Mouse (Mus musculus) T-helper 1 cell (primary cell): ENCODE results near the gene Edf1.

Experiments used
- in situ Hi-C: fragments of 300-600 bp; cut with MboI, MseI; formaldehyde crosslinking; loops from one replicate; pipeline ENCODE4 v1.15.1; 2025; ENCODE audit warnings: high pct_unique_total_duplicates

The Edf1 gene

DNA sequence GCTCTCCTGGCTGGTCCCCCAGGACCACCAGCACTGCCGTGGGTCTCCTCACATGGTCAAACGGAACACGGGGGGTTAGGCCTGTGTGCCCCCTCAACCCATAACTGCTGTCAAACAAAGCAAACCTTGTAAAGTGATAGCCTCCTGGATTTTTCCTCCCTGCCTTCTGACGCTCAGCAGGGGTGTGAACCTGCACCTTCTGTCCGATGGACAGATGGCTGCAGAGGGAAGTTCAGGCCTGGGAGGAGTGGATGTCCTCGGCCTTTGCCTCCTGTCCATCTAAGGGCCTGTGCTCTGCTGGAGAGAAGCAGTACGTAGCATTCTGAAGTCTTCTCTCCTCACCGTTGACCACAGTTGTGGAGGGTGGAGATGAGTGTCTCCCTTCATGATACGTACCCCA, 4.3 kb downstream of the Edf1 start:
- in situ Hi-C loops: no loop called here

DNA sequence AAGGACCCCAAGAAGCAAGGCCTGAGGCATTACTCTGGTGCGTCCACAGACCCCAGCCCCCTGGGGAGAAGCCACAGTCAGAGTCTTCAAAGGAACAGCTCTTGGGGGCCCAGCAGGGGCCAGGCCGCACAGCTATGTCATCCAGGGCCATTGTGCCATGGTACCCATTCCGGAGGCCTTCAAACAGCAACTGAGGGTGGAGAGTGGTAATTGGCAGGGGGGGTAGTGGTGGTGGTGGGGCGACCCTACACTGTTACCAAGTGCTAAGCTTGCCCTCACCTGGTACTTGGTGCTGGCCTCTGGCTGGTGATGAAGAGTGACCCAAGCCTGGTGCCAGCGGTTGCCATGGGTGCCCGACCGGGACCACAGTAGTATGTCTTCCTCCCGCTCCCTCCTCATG, 8.1 kb downstream of the Edf1 start:
- in situ Hi-C loops: no loop called here

DNA sequence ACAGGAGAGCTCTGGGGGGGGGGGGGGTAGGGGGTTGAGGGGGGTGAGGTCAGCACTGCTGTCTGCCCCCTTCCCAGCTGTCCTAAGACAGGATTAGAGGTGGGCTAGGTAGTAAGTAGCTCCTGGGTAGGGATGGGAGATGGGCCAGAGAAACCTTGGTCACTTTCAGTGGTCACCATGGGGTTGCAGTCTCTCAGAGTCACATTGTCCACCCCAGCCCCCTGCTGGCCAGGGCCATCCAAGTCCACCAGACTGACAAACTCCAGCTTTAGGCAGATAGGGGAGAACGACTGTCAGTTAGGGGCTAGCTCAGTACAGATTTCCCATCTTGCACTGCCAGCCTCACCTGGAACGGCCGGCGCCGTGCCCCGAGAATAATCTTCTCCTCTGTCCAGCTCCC, 8.9 kb downstream of the Edf1 start:
- in situ Hi-C loops: no loop called here

DNA sequence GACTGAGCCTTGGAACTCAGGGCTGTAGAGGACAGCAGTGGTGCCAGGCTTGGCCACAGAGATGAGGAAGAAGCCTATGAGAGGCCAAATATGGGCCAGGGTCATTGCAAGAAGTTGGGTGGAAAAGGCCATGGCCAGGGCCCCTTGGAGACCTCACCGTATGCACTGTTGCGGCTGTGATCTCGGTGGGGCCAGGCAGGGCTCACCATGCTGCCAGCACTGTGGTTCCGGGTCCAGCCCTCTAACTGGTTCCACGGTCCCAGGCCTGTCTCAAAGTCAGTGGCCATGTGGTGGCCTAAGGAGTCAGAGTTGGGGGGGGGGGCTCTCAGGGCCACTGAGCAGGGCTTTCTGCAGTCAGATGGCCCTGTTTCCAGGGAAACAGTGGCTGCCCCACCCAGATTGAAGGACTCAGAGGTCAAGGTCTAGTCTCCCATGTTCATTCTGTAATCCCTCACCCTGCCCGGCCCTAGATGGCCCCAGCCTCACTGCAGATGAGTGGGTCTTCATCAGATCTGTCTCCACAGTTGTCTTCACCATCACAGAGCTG, 10.9 kb downstream of the Edf1 start:
- in situ Hi-C loops: no loop called here

DNA sequence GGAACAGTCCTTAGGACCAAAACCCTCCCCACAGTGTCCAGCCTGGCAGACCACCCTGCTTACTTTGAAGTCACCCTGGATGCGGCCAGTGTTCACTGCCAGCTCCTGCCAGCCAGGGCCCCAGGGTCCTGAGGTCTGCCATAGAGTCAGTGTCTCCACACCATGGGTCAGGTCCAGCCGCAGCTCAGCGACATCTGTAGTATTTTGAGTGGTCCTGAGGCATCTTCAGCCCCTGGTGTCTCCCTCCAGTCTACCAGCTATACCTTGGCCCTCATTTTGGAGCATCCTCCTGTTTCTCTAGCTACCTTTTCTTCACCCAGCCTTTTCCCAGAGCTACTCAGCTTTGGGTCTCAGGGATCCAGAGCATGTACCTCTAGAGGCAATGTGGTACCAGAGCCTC, 11.7 kb downstream of the Edf1 start:
- in situ Hi-C loops: no loop called here

DNA sequence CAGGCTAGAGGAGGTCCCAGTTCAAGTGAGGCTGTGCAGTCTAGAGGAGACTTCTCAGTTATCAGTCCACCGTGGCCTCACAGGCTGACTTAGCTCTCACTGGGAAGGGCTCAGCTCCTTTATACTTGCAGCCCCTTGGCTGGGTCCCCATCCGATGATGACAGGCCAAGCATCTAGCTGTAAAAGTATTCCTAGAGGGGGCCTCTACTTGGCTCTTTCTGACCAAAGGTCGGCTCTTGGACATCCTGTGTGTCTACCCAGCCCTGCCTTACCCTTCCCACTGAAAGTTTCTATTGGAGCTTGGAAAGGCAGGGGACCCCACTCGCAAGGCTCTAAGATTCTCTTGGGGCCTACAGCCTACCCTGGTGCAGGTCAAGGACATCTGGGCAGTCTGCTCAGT, 13.6 kb downstream of the Edf1 start:
- in situ Hi-C loops: no loop called here

DNA sequence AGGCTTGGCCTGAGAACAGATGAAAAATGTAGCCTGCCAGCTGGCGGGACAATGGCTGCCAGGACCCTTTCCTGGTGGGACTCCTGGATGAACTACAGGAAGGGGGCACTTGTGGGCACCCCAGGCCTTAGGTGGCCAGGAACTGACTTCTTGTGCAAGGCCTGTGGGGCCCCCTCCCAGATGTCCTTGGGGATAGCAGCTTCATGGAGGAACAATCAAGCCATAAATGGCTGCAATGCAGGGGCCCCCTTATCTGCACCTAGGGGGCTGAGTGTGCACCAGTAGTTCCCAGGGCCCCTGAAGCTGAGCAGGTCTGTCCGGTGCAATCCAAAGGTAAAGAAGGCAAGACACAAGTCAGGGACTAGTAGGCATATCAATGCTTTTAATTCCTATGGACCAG, 15.4 kb downstream of the Edf1 start:
- in situ Hi-C loops: no loop called here

DNA sequence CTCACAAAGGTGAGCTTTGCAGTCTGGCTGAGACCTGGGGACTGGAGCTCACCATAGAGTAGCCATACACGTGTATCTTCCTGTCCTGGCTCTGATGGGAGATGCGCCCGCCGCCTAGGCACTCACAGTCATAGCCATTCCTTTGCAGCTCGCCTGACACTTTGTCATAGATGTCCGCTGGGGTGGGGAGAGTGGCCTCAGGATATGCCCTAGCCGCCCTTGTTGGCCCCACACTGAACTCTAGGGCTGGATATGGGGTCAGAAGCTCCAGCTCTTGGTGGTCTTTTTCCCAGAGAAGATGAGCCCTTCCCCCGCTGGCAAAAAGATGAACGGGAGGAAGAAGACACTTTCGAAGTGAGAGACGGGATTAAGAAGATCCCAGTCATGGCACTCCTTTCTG, 16.5 kb downstream of the Edf1 start:
- in situ Hi-C loops: no loop called here

DNA sequence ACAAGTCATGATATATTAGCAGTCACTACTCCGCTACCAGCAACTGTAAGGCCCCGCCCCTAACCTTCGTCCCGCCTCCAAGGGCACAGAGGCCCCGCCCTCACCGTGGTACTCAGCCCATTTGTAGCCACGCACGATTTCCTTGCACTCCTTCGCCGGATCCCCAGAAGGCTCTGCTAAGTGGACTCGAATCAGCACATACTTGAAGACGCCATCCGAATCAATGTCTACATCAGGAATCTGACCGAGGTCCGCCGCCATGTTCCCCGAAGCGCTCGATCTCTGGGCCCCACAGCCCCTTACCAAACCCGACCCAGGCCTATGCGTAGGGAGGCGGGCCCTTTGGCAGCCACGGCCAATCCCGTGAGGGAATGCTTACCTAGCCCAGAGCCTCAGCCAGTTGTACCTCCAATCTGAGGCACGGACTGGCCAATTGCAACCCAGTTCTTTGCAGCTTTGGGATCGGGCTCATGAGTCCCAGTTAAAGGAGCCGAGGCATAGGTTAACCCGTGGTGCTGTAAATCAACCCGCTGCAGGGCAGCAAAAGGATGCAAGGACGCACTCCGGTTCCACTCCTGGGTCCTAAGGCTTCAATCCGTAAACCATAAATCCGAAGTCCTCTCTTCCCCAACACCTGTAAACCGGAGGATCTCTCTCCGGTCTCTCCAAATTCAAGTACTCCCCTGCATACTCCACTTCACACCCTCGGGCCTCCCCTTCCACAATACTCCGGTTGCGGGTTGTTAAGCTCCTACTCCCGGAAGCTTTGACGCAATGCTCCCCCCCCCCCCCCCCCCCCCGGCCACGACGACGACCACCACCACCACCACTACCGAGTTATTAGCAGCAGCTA, 17.2 kb downstream of the Edf1 start, which contains the start of the genes Mamdc4 and Phpt1:
TSS of gene Mamdc4 (minus strand) at position 267 of the 853 bp plus-strand sequence.
TSS of gene Phpt1 (minus strand) at position 646 of the 853 bp plus-strand sequence.
- in situ Hi-C loops: no loop called here

DNA sequence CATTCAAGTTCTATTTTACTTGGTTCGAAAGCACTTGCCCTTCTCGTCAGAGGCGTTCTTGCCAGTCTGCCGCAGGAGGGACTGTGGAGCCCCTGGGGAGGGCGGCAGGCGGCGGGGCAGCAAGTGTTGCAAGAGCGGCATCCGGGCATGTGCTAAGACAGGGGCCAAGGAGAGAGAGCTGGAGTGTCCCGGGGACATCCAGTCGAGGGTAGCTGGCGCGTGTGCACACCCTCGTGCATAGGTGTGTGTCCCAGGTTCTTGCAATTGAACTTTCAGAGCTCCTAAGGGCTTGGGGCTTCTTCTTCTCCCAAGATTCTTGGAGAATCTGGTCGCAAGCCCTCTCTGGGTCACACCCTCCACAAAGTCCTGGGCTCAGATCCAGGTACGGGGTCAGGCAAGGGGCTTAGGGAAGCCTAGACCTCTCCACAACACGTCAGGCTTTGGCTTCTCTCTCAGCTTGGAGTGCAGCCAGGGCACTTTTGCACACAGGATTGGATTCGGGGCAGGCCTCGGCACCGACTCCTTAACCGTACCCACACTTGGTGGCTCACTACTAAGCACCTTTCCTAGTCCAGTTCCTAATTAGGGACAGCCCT, 17.9 kb downstream of the Edf1 start:
- in situ Hi-C loops: no loop called here

DNA sequence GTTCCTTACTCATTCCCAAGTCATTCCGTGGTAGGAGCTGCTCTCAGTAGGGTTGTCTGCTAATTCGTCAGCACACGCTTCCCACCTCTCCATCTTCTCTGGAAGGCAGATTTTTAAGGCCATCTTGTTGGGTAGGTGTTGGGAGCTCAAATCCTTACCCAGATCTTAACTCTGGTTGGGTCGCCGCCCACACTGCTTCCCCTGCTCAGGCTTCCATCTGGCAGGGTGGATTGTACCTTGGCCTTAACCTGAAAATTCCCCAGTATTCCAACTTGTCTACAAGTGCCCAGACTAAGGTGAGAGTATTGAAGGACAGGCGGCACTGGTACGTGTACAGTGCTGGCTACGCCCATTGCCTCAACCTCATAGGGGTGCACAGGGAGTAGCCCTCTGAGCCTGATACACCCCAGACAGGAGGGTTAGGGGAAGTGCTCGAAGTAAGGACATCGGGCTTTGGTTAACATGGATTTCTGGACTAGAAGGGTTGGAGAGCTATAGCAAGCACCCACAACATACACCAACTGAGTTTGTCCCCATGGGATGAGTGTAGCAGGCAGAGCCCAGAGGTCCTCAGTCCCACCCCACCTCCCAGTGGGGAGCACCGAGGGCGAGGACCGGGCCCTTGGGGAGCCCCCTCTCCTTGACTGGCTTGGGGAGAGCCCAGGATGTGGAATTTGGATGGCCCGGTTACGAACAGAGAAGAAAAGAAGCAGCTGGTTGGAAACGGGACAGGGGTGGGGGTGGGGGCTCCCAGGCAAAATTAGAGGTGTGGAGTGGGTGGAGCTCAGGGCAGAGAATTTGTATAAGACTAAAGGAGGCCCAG, 18.6 kb downstream of the Edf1 start:
- in situ Hi-C loops: no loop called here

DNA sequence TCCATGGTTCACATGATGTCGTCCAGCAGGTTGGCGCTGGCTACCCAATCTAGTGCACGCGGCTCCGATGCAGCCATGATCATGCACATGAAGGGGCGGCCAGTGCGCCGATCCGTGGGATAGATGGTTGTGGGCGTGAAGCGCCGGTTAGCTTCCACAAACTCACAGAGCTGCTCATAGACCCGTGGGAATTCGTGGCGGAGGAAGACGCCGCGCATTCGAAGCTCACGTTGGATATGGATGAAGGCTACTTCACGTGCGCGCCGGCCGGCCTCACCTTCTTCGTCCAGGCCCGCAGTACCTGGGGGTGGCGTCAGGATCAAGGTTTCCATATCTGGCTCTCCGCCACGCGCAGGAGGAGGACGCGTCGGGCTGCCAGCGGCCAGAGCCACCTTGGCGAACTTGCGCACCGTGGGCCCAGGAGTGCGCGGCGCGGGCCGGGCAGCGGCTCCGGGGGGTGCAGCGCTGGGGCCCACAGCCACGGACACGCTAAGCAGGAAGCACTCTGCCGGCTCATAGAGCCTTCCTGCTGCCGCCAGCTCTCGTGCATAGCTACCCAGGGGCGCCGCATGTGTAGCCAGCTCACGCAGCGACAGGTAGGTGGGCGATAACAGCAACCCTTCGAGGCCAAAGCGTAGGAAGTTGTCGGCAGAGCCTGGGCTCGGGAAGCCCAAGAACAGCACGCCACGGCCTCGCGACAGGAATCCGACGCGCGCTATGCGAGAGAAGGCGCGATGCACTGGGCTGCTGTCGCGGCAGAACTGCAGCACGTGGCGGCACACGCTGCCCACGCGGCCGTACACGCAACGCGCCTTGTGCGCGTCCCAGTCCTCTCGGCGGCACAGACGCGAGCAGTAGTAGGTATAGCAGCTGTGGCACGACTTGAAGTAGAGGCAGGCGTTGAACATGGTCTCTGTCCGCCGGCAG, 19.6 kb downstream of the Edf1 start:
- in situ Hi-C loops: no loop called here

DNA sequence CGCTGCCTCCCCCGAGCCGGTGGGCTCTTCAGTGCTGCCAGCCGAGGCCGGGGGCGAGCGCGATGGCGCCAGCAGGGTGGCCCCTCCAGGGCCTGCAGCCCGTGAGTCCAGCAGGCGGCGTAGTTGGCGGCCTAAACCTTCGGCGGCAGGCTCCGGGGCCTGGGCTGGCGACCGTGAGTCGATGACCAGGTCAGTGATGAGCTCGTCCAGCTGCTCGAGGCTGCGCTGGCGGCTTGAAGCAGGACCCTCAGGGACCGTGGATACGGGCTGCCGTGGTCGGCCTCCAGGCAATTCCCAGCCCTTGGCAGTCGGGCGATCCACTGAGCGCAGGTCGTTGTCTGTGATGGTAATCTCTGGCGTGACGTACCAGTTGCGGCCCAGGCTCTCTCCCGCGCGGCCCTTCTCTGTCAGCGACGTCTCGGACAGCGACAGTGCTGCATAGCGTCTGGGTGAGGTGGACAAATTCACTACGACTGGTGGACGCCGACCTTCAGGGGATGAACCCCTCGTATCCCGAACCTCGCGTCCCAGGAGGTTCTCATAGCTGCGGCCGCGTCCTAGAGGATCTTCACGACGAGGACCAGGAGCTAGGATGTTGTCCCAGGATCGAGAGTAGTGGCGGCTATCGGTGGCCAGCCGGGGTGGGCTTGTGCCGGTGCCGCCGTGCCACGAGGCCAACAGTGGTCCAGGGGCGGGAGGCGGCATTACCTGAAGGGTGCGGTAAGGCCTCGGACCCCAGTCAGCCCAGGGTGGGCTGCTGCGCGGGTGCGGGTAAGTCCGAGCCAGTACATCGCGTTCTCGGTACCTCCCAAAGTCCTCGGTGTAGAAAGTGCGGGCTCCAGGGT, 20.5 kb downstream of the Edf1 start:
- in situ Hi-C loops: no loop called here

DNA sequence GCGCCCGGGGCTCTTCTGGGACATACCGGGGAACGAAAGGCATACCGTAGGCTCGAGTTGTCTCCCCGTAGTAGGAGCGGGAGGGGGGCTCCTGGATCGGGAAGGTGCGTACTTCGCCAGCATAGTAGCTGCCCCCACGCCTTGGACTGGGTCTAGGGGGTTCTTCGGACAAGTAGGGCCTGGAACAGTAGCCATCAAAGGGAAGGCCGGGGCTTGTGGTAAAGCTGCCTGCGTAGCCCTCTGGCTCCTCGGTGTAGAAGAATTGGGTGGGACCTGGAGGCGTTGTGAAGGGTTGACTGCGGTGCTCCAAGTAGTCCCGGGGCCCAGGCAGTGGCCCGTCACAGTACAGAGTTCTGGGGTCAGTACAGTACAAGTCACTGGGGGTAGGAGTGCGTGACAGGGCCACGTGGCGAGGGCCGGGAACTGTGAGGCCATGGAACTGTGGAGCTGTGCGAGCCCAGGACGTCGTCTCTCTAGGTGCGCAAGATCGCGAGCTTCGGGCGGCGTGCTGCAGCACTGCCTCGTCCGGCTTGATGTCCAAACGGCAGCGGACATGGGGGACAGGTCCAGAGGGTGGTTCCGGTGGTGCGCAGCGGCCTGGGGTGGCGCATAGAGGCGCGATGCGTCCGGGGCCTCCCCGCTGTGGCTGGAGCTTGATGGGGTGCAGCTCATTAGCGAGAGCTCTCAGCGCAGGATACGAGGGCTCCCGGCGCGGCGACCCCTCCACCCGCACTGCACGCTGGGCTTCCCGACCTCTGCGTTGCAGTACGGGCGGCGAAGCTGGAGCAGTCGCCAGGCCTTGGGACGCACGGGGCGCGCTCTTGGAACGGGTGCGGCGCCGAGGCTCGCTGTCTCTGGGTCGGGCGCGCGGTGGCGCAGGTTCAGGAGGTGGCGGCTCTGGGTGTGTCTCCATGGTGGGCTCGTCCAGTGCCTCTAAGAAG, 21.4 kb downstream of the Edf1 start:
- in situ Hi-C loops: no loop called here

DNA sequence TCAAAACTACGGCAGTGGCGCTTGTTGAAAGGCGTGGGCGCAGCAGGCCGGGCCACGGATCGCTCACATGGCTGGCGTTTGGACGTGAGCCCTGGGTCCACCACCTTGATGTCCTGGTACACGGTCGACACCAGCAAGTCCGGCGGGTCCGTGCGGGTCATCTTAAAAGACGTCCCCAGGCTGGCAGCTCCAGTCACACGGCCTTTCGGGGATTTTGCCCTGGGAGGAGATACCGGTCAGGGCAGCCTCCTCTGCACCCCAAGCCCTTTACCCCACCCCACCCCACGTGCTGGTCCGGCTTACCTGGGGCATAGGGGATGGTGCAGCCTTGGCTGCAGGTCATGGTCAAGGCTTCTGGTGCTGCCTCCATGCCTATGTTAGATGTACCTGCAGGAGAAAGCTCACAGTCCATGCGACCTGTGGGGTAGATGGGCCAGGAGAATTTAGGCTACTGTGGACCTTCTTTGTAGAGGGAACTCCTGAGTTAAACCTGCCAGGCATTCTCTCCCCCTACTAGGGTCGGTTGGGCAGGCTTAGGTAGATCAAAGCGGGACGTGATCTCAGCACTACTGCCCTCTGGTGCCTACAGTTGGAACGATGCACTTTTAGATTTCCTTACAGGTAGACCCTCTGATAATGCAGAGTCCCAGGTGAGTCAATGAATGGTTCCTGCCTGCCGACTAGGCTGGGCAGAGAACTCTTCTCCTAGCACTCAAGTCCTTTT, 22.3 kb downstream of the Edf1 start:
- in situ Hi-C loops: no loop called here

DNA sequence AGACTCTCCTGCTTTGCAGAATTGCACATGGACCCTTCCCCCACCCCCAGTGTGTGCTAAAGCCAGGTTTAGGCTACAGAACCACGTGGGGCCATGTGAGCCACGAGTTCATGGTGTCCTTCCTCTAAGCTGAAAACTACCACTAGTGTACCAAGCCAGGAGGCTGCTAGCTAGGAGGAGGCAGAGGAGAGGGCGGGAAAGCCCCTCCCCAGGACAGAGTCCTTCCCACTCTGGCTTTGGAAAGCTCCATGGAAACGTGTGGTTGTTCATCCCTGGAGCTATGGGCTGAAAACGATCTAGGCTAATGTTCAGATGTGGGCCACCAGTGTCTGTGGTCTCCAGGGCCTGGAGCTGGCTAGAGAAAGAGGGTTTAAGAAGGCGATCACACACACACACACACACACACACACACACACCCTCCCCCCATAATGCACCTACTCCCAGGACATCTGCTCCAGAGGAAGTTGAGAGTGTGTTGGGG, 23.0 kb downstream of the Edf1 start:
- in situ Hi-C loops: no loop called here

DNA sequence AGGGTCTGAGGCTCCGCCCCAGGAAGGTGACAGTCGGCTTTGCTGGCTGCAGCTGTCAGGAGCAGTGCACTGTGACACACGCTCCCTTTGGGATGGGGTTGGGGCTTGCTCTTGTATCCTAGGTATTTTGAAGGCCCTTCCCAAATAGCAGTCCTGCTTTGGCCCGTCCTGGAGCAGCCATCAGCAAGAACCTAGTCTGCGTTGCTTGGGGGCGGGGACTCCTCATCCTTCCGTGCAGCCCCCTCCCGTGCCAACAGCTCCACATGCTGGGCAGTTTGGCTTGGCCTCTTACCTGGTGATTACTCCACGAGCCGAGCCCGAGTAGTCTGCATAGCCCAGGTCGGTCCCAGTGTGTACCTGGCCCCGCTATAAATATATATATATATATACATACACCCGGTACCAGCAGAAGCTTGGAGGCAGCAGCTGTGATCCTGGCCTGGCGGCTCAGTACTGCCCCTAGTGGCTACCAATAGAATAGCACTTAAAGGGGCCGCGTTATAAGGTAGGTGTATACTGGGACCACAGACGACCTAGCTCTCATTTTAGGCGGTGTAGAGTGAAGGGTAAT, 23.7 kb downstream of the Edf1 start, which contains the start of gene Ajm1:
TSS of gene Ajm1 (minus strand) at position 464 of the 571 bp plus-strand sequence.
- in situ Hi-C loops: no loop called here

DNA sequence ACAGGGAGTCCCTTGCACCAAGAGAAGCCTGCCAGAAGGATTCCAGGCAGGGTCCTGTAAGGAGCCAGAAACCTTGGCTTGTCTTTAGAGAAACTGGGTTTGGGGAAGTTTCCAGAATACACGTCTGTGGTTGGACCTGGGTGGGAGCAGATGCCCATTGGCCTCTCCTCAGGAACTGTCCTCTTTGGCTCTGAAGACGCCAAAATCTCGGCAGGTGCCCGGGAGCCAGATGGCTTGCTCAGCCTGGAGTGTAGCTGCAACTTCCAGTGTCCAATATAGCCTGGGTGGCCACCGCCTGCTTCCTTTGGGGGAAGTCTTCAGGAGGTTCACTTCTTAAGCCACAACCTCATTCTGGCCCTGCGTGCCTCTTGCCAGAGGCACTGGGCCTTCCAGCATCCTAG, 24.3 kb downstream of the Edf1 start:
- in situ Hi-C loops: no loop called here
